Mouse (Mus musculus): ENCODE data around the gene Reck.

DNA sequence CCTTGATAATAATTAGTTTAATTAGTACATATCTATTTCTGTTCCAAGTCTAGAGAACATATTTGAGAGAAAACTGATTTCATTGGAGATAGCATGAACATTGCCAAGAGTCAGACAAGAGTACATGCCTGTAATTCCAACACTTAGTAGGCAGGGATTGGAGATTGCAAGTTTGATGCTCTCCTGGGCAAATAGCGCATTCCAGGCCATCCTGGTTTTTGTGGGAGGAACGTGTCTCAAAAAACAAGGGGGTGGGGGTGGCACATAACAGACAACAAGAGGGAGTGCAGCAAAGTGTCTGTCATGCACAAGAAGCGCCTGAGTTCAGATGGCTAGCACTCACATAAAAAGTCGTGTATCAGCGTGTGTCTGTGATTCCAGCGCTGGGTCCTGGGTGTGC lies 4.2 kb downstream of the Reck start:
- TF ChIP-seq CTCF (IDR thresholded peaks at IDR 0.05; ENCODE audit: insufficient read depth, low read length) = no peak
- no peak for TF ChIP-seq POLR2A (IDR thresholded peaks at IDR 0.05; ENCODE audit: borderline replicate concordance, extremely low read depth, low read depth, low read length)

All from lung, adult 2 months (tissue).